Comparison of ENCODE assay signal across 9 mouse cellular contexts in genomic region chr9:70392563-70392907, GRCm38 (mm10). TPM values are rescaled to one million over a fixed set of nuclear protein-coding genes. Genes with fewer than 3 reads are reported as not detected.
DNase-seq lines count a peak whose midpoint lies in the region; ATAC-seq and TF ChIP-seq lines count a peak whose summit lies in the region.
"Had no signal": no experiment of that assay in that cellular context is flagged by ENCODE, and none has a peak within 500 bp of the region (broad histone marks: within the 10 kb centered on the region; RNA-seq: fewer than 3 reads in every experiment).

No protein-coding gene starts in this region.

- no peak overlapping the region for H3K27ac ChIP-seq in liver, postnatal 0 days (ENCODE audit: low read depth)
- H3K27ac ChIP-seq in liver, embryonic 11.5 days (ENCODE audit: low read depth, low read length) = no peak overlapping the region
- no peak overlapping the region for H3K27ac ChIP-seq in embryonic facial prominence, embryonic 10.5 days (replicated peaks)
- no peak overlapping the region for H3K27ac ChIP-seq in hindbrain, embryonic 11.5 days (ENCODE audit: low read depth, low read length)
- no peak overlapping the region for H3K27ac ChIP-seq in midbrain, embryonic 14.5 days (replicated peaks; ENCODE audit: low read depth, low read length)
- H3K27ac ChIP-seq: liver, embryonic 13.5 days had no signal

- H3K9ac ChIP-seq in liver, postnatal 0 days (replicated peaks) = no peak overlapping the region
- no peak overlapping the region for H3K9ac ChIP-seq in liver, embryonic 11.5 days (ENCODE audit: low read depth, low read length)
- no peak overlapping the region; the same call in 1 of the 2 replicates for H3K9ac ChIP-seq in hindbrain, embryonic 11.5 days (ENCODE audit: low read depth, low read length)
- H3K9ac ChIP-seq in midbrain, embryonic 14.5 days (replicated peaks; ENCODE audit: low read length) = no peak overlapping the region
- H3K9ac ChIP-seq: liver, embryonic 13.5 days had no signal

- no peaks in the 10 kb centered on the region for H3K4me1 ChIP-seq in liver, postnatal 0 days (ENCODE audit: insufficient read depth)
- H3K4me1 ChIP-seq in liver, embryonic 11.5 days (replicated peaks; ENCODE audit: control insufficient read depth, insufficient read depth, low read length) = no peaks in the 10 kb centered on the region
- H3K4me1 ChIP-seq in embryonic facial prominence, embryonic 10.5 days = peaks cover 6% of the 10 kb centered on the region; the same call in 1 of the 2 replicates
- no peaks in the 10 kb centered on the region for H3K4me1 ChIP-seq in hindbrain, embryonic 11.5 days (replicated peaks; ENCODE audit: control insufficient read depth, insufficient read depth, low read length)
- no peaks in the 10 kb centered on the region for H3K4me1 ChIP-seq in midbrain, embryonic 14.5 days (ENCODE audit: control insufficient read depth, insufficient read depth, low read length)

- peaks cover under 1% of the 10 kb centered on the region; the same call in 1 of the 2 replicates for H3K36me3 ChIP-seq in liver, postnatal 0 days (replicated peaks; ENCODE audit: insufficient read depth, low read length)
- no peaks in the 10 kb centered on the region for H3K36me3 ChIP-seq in liver, embryonic 11.5 days (ENCODE audit: control insufficient read depth, insufficient read depth, low read length)
- H3K36me3 ChIP-seq in embryonic facial prominence, embryonic 10.5 days (replicated peaks) = peaks cover 15% of the 10 kb centered on the region
- no peaks in the 10 kb centered on the region for H3K36me3 ChIP-seq in hindbrain, embryonic 11.5 days (ENCODE audit: control insufficient read depth, insufficient read depth, low read length)
- no peaks in the 10 kb centered on the region for H3K36me3 ChIP-seq in midbrain, embryonic 14.5 days (ENCODE audit: control insufficient read depth, insufficient read depth, low read length)
- H3K36me3 ChIP-seq: liver, embryonic 13.5 days had no signal

- ATAC-seq in liver, postnatal 0 days = peak; percentile 45; the same call in 1 of the 2 replicates
- no peak; the same call in 1 of the 2 replicates for ATAC-seq in liver, embryonic 11.5 days (replicated peaks; ENCODE audit: low FRiP score)
- ATAC-seq in hindbrain, embryonic 11.5 days (ENCODE audit: low FRiP score) = peak; percentile 40; the same call in 1 of the 2 replicates
- ATAC-seq in midbrain, embryonic 14.5 days (ENCODE audit: low FRiP score, low TSS enrichment) = no peak
- no peak for ATAC-seq in inflammation-experienced regulatory T-cells, adult 6 months

- H3K27me3 ChIP-seq in liver, postnatal 0 days (ENCODE audit: insufficient read depth, low read length) = no peaks in the 10 kb centered on the region
- no peaks in the 10 kb centered on the region; the same call in 1 of the 2 replicates for H3K27me3 ChIP-seq in liver, embryonic 11.5 days (replicated peaks; ENCODE audit: control insufficient read depth, insufficient read depth, low read length)
- H3K27me3 ChIP-seq in embryonic facial prominence, embryonic 10.5 days (replicated peaks; ENCODE audit: low read depth, poor library complexity, severe bottlenecking) = no peaks in the 10 kb centered on the region
- no peaks in the 10 kb centered on the region for H3K27me3 ChIP-seq in hindbrain, embryonic 11.5 days (ENCODE audit: control insufficient read depth, insufficient read depth, low read length)
- no peaks in the 10 kb centered on the region for H3K27me3 ChIP-seq in midbrain, embryonic 14.5 days (ENCODE audit: control insufficient read depth, insufficient read depth, low read length)
- H3K27me3 ChIP-seq: liver, embryonic 13.5 days had no signal

- H3K9me3 ChIP-seq in liver, postnatal 0 days (ENCODE audit: low read length) = no peaks in the 10 kb centered on the region
- no peaks in the 10 kb centered on the region for H3K9me3 ChIP-seq in liver, embryonic 11.5 days (ENCODE audit: control insufficient read depth, low read length)
- no peaks in the 10 kb centered on the region for H3K9me3 ChIP-seq in embryonic facial prominence, embryonic 10.5 days
- no peaks in the 10 kb centered on the region for H3K9me3 ChIP-seq in hindbrain, embryonic 11.5 days (ENCODE audit: control insufficient read depth, low read length)
- H3K9me3 ChIP-seq in midbrain, embryonic 14.5 days (ENCODE audit: control insufficient read depth, low read length) = no peaks in the 10 kb centered on the region
- H3K9me3 ChIP-seq: liver, embryonic 13.5 days had no signal

- H3K4me3 ChIP-seq in liver, postnatal 0 days (ENCODE audit: low read depth, low read length) = no peak overlapping the region
- no peak overlapping the region for H3K4me3 ChIP-seq in liver, embryonic 11.5 days (ENCODE audit: low read depth, low read length)
- no peak overlapping the region for H3K4me3 ChIP-seq in embryonic facial prominence, embryonic 10.5 days
- no peak overlapping the region for H3K4me3 ChIP-seq in hindbrain, embryonic 11.5 days (ENCODE audit: low read depth, low read length)
- no peak overlapping the region for H3K4me3 ChIP-seq in midbrain, embryonic 14.5 days (replicated peaks; ENCODE audit: low read depth, low read length)
- H3K4me3 ChIP-seq: liver, embryonic 13.5 days had no signal

- TF ChIP-seq EP300 in liver, postnatal 0 days (IDR thresholded peaks at IDR 0.05; ENCODE audit: low read depth) = no peak

- WGBS in liver, postnatal 0 days (ENCODE audit: insufficient replicate concordance) = 14% methylated on average over 6 of the region's 6 CpGs
- WGBS in liver, embryonic 11.5 days = 20% methylated on average over 6 of the region's 6 CpGs
- 31% methylated on average over 6 of the region's 6 CpGs for WGBS in embryonic facial prominence, embryonic 10.5 days
- WGBS in hindbrain, embryonic 11.5 days = 23% methylated on average over 6 of the region's 6 CpGs
- WGBS in midbrain, embryonic 14.5 days = 31% methylated on average over 6 of the region's 6 CpGs

- H3K4me2 ChIP-seq in liver, postnatal 0 days (ENCODE audit: low read depth, low read length) = no peak overlapping the region
- no peak overlapping the region for H3K4me2 ChIP-seq in liver, embryonic 11.5 days
- no peak overlapping the region for H3K4me2 ChIP-seq in hindbrain, embryonic 11.5 days (replicated peaks; ENCODE audit: low read depth, low read length)
- H3K4me2 ChIP-seq in midbrain, embryonic 14.5 days (ENCODE audit: low read length) = no peak overlapping the region
- H3K4me2 ChIP-seq: liver, embryonic 13.5 days had no signal

- DNase-seq in liver, postnatal 0 days = peak; percentile 33
- DNase-seq in liver, embryonic 11.5 days (ENCODE audit: low spot score) = no peak
- DNase-seq in adrenal gland, adult 2 months = peak; percentile 63
- DNase-seq in embryonic facial prominence, embryonic 10.5 days (ENCODE audit: low spot score) = peak; percentile 43
- DNase-seq in hindbrain, embryonic 11.5 days (ENCODE audit: low spot score) = peak; percentile 69
- DNase-seq in layer of hippocampus, adult 18-20 months (ENCODE audit: low spot score in 2 of 2) = peak; percentile 22 to 75
- peak; percentile 88 for DNase-seq in midbrain, embryonic 14.5 days
- DNase-seq: liver, embryonic 13.5 days had no signal

- TF ChIP-seq CTCF in liver, postnatal 0 days (IDR thresholded peaks at IDR 0.05; ENCODE audit: low read depth) = peak; percentile 62

RNA-seq across cellular contexts. Expression of gene Ccnb2, which starts 28.8 kb away (rescaled TPM):
- 121 and 122 TPM in 2 replicates for polyA plus RNA-seq in liver, postnatal 0 days (2015; fragmentation: Nextera tagmentation; extraction: Ambion mirVana)
- polyA plus RNA-seq in liver, embryonic 11.5 days (2014; fragmentation: Nextera tagmentation; extraction: Ambion mirVana) = 230 and 249 TPM in 2 replicates
- total RNA-seq in adrenal gland, adult 2 months (2021) = 1 to 10 TPM; 1.6 to 3.2 TPM
- polyA plus RNA-seq in adrenal gland, adult 2 months (2012; rRNA removed) = 0.81 and 1.5 TPM in 2 replicates
- polyA plus RNA-seq in embryonic facial prominence, embryonic 10.5 days (2016; fragmentation: Nextera tagmentation; extraction: Ambion mirVana) = 215 and 225 TPM in 2 replicates
- 206 and 222 TPM in 2 replicates for polyA plus RNA-seq in hindbrain, embryonic 11.5 days (2014; fragmentation: Nextera tagmentation; extraction: Ambion mirVana)
- 1 to 10 TPM; 1.1 to 1.2 TPM for total RNA-seq in layer of hippocampus, adult 18-20 months (2021)
- polyA plus RNA-seq in midbrain, embryonic 14.5 days (2014; fragmentation: Nextera tagmentation; extraction: Ambion mirVana) = 19.5 and 42.9 TPM in 2 replicates
- 100 to 1,000 TPM in 1 of 3 experiments, 10 to 100 TPM in 2; 14.7 to 186 (median 20.5) TPM for polyA plus RNA-seq in inflammation-experienced regulatory T-cells, adult 6 months (2017; shearing (Covaris generic))

Comparison
In these comparisons a context has a peak if more than half of its experiments do, and no peak if none do; other contexts are left out.
1. ATAC-seq: peak in liver, postnatal 0 days (single experiment) and hindbrain, embryonic 11.5 days (single experiment); none in liver, embryonic 11.5 days (single experiment), midbrain, embryonic 14.5 days (single experiment) and inflammation-experienced regulatory T-cells, adult 6 months (single experiment).